12 mouse cellular contexts compared by ENCODE assay signal in genomic region chr14:57701915-57702477, GRCm38 (mm10). TPM values are rescaled to one million over a fixed set of nuclear protein-coding genes. Genes with fewer than 3 reads are reported as not detected.
A peak's percentile ranks its signal among the peaks of the same experiment; 100 is the strongest.
DNase-seq lines count a peak whose midpoint lies in the region; ATAC-seq and TF ChIP-seq lines count a peak whose summit lies in the region.
"Had no signal": no experiment of that assay in that cellular context is flagged by ENCODE, and none has a peak within 500 bp of the region (broad histone marks: within the 10 kb centered on the region; RNA-seq: fewer than 3 reads in every experiment).

No protein-coding gene starts in this region.

- H3K4me2 ChIP-seq in midbrain, embryonic 12.5 days (replicated peaks), result no peak overlapping the region

- WGBS in hindbrain, embryonic 10.5 days, result 67% methylated on average over 12 of the region's 12 CpGs
- WGBS in midbrain, embryonic 12.5 days, result 58% methylated on average over 12 of the region's 12 CpGs
- WGBS in thymus, adult 2 months, result 94% methylated on average over 12 of the region's 12 CpGs

- H3K36me3 ChIP-seq in hindbrain, embryonic 10.5 days, result peaks cover 76% of the 10 kb centered on the region
- H3K36me3 ChIP-seq in midbrain, embryonic 12.5 days, result peaks cover 23% of the 10 kb centered on the region
- H3K36me3 ChIP-seq in thymus, adult 2 months (ENCODE audit: control insufficient read depth, insufficient read depth, low read length), result no peaks in the 10 kb centered on the region

- H3K4me1 ChIP-seq in hindbrain, embryonic 10.5 days (replicated peaks), result peaks cover 11% of the 10 kb centered on the region
- H3K4me1 ChIP-seq in midbrain, embryonic 12.5 days, result peaks cover 10% of the 10 kb centered on the region; the same call in 1 of the 2 replicates
- H3K4me1 ChIP-seq in thymus, adult 2 months (replicated peaks; ENCODE audit: control insufficient read depth, insufficient read depth, low read length), result no peaks in the 10 kb centered on the region

- H3K27ac ChIP-seq in hindbrain, embryonic 10.5 days, result peak overlapping the region; percentile 73
- peak overlapping the region; percentile 75 for H3K27ac ChIP-seq in midbrain, embryonic 12.5 days (replicated peaks)
- no peak overlapping the region for H3K27ac ChIP-seq in thymus, adult 2 months (ENCODE audit: control insufficient read depth, insufficient read depth, low read length)

- DNase-seq in heart, adult 11 months, result peak; percentile 86
- no peak for DNase-seq in heart, postnatal 14 days
- DNase-seq in embryo, embryonic 10.5 days (ENCODE audit: low spot score), result peak; percentile 41
- no peak for DNase-seq in hindbrain, embryonic 10.5 days (ENCODE audit: low spot score)
- DNase-seq in thymus, adult 2 months, result no peak
- no peak for DNase-seq in B cell, adult 2 months
- DNase-seq in thymus, adult 18-20 months, result no peak
- DNase-seq: heart, postnatal 10 days; thymus, postnatal 14 days had no signal

- no peak for TF ChIP-seq POLR2A in thymus, adult 2 months (IDR thresholded peaks at IDR 0.05; ENCODE audit: control insufficient read depth, extremely low read depth, insufficient read depth, low read length, poor library complexity)

- peak; percentile 74 for ATAC-seq in midbrain, embryonic 12.5 days (ENCODE audit: low FRiP score, low read depth)

- H3K4me3 ChIP-seq in hindbrain, embryonic 10.5 days, result no peak overlapping the region
- H3K4me3 ChIP-seq in midbrain, embryonic 12.5 days, result no peak overlapping the region
- no peak overlapping the region for H3K4me3 ChIP-seq in thymus, adult 2 months (ENCODE audit: control insufficient read depth, insufficient read depth, low read length)
- H3K4me3 ChIP-seq: myocyte had no signal

- intact Hi-C loops in heart, postnatal 14 days (cut with DNase I), result no loop called here

- no peaks in the 10 kb centered on the region for H3K27me3 ChIP-seq in hindbrain, embryonic 10.5 days (ENCODE audit: insufficient read depth, poor library complexity, severe bottlenecking)
- H3K27me3 ChIP-seq in midbrain, embryonic 12.5 days, result no peaks in the 10 kb centered on the region
- H3K27me3 ChIP-seq in thymus, adult 2 months (ENCODE audit: control insufficient read depth, insufficient read depth, low read length), result no peaks in the 10 kb centered on the region

- no peak overlapping the region for H3K9ac ChIP-seq in midbrain, embryonic 12.5 days (replicated peaks)

- no peak for TF ChIP-seq CTCF in thymus, adult 2 months (IDR thresholded peaks at IDR 0.05; ENCODE audit: borderline replicate concordance, control insufficient read depth, extremely low read depth, insufficient read depth, low read length, poor library complexity)

- no peaks in the 10 kb centered on the region for H3K9me3 ChIP-seq in hindbrain, embryonic 10.5 days
- H3K9me3 ChIP-seq in midbrain, embryonic 12.5 days, result no peaks in the 10 kb centered on the region

RNA-seq across cellular contexts. Expression of gene Xpo4, which starts 36.8 kb away (rescaled TPM):
- 10 to 100 TPM; 11.6 to 12.8 TPM for total RNA-seq in heart, postnatal 14 days (2021)
- polyA plus RNA-seq in hindbrain, embryonic 10.5 days (2016; fragmentation: Nextera tagmentation; extraction: Ambion mirVana), result 23.1 and 27.5 TPM in 2 replicates
- 25.3 and 25.7 TPM in 2 replicates for polyA plus RNA-seq in midbrain, embryonic 12.5 days (2016; fragmentation: Nextera tagmentation; extraction: Ambion mirVana)
- 5.9 and 6.9 TPM in 2 replicates for polyA plus RNA-seq in thymus, adult 2 months (2012; rRNA removed)

RNA-seq across cellular contexts. Expression of gene Gm49361, which starts 43.9 kb away (rescaled TPM):
- 1 to 10 TPM in 1 of 2 experiments, under 1 TPM in 1; 0.15 to 1.6 TPM for total RNA-seq in heart, postnatal 14 days (2021)
- not detected in 2 replicates for polyA plus RNA-seq in hindbrain, embryonic 10.5 days (2016; fragmentation: Nextera tagmentation; extraction: Ambion mirVana)
- polyA plus RNA-seq in midbrain, embryonic 12.5 days (2016; fragmentation: Nextera tagmentation; extraction: Ambion mirVana), result not detected in 2 replicates
- polyA plus RNA-seq in thymus, adult 2 months (2012; rRNA removed), result 0.23 TPM in 1 of 2 replicates, not detected in the other
- total RNA-seq: left cerebral cortex, postnatal 36 days had no signal
- polyA plus RNA-seq: myocyte had no signal

RNA-seq across cellular contexts. Expression of gene Lats2, which starts 56.2 kb away (rescaled TPM):
- 10 to 100 TPM; 39.5 to 40.1 TPM for total RNA-seq in heart, postnatal 14 days (2021)
- 16.1 and 17.5 TPM in 2 replicates for polyA plus RNA-seq in hindbrain, embryonic 10.5 days (2016; fragmentation: Nextera tagmentation; extraction: Ambion mirVana)
- polyA plus RNA-seq in midbrain, embryonic 12.5 days (2016; fragmentation: Nextera tagmentation; extraction: Ambion mirVana), result 17.0 and 17.1 TPM in 2 replicates
- 17.1 and 18.2 TPM in 2 replicates for polyA plus RNA-seq in thymus, adult 2 months (2012; rRNA removed)

Comparison
In these comparisons a context has a peak if more than half of its experiments do, and no peak if none do; other contexts are left out.
1. DNase-seq: peak in heart, adult 11 months (single experiment) and embryo, embryonic 10.5 days (single experiment); none in heart, postnatal 14 days (0 of 2), hindbrain, embryonic 10.5 days (single experiment), thymus, adult 2 months (single experiment), B cell, adult 2 months (0 of 2) and thymus, adult 18-20 months (0 of 2).